Mouse (Mus musculus) cerebral cortex, adult 2 months (tissue): Measurements from ENCODE around the gene Ints1.

ENCODE experiments used
- WGBS: fragments of 180-500 bp; shearing (Covaris S2); methylation state at CpG from one replicate; pipeline ENCODE4 v1.1.7; 2018; 5-methylcytosine and 5-hydroxymethylcytosine counted together

Ints1 gene

DNA sequence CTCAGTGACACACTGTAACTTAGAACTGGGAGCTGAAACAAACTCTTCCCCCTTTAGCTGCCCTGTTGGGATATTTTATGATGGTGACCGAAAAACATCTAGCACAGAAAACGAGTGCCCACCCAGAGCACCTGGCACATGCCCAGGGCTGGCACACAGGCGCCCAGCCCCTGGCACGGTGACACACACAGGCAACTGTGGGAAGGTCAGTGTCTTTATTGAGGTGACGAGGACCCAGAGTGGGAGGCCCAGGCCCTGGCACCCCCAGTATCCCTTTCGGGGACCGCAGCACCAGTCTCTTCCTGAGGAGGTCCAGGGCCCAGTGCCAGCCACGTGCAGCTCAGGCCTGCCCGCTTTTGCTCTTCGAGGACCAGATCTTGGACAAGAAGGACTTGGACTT, 69.0 kb downstream of the Ints1 start:
- 78% methylated on average over 10 of the region's 10 CpGs for WGBS

GRCm38 (mm10) chr5:139702905-139703304, 72.6 kb downstream of the Ints1 start:
- 56% methylated on average over 2 of the region's 2 CpGs for WGBS

DNA sequence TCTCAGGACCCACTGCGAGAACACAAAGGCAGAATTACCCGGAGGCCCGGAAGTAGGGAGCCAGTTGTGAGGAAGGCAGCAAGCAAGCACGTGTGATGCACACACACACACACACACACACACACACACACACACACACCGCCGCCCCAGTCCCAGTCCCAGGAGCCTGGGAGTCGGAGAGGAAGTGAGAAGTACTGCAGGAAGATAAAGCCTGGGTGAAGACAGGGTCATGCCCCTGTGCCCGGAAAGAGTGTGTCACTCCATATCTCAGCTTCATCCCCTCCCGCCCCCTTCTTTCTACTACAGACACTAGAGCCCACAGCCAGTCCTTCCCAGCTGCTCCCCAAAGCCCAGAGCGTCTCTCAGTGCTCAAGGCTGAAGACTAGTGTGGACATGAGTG, 73.2 kb downstream of the Ints1 start:
- 80% methylated on average over 10 of the region's 10 CpGs for WGBS
